Mouse (Mus musculus) embryonic fibroblast, embryonic 13.5 days (primary cell): ENCODE results near the gene Aqp5.

ENCODE experiments used
- CTCF ChIP-seq: IDR thresholded peaks from 2 replicates; pipeline ENCODE4 v1.5.1; 2011; ENCODE audit warnings: mild to moderate bottlenecking, control low read depth, low read length, moderate library complexity, borderline replicate concordance; ENCODE audit not compliant: insufficient read depth
- POLR2A ChIP-seq: IDR thresholded peaks from 2 replicates; pipeline ENCODE4 v1.6.1; 2011; ENCODE audit warnings: low read depth, mild to moderate bottlenecking, control low read depth, low read length, moderate library complexity

DNA sequence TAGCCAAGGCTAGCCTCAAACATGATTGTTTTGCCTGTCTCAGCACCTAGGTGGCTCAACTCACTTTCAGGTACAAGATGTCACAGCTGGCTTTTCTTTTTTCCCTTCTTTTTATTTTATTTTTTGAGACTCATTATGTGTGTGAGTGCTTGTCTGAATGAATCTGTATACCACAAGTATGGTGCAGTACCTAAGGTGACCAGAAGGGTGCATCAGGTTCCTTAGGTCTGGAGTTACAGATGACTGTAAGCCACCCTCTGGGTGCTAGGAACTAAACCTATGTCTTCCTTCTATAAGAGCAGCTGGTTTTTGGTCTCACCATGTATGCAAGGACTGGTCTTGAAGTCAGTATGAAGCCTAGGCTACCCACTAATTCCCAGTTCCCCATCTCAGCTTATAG, 41.0 kb downstream of the Aqp5 start:
- no peak for TF ChIP-seq CTCF
- no peak for TF ChIP-seq POLR2A
